Comparison of ENCODE assay signal across 8 mouse cellular contexts in genomic region chr9:74870960-74871688, GRCm38 (mm10). TPM values are rescaled to one million over a fixed set of nuclear protein-coding genes. Genes with fewer than 3 reads are reported as not detected.
DNase-seq lines count a peak whose midpoint lies in the region; TF ChIP-seq lines count a peak whose summit lies in the region.

No protein-coding gene starts in this region.

- no peaks in the 10 kb centered on the region; the same call in 1 of the 2 replicates for H3K27me3 ChIP-seq in testis, adult 2 months (ENCODE audit: control insufficient read depth, insufficient read depth, low read length)

- peak; percentile 99 for TF ChIP-seq CTCF in layer of hippocampus, adult 2 months (conservative IDR thresholded peaks at IDR 0.05)
- TF ChIP-seq CTCF in testis, adult 2 months (IDR thresholded peaks at IDR 0.05; ENCODE audit: control insufficient read depth, insufficient read depth, insufficient replicate concordance, low read depth, low read length) = peak; percentile 90; the same call in 1 of the 2 replicates

- no peak overlapping the region for H3K27ac ChIP-seq in layer of hippocampus, adult 2 months
- no peak overlapping the region for H3K27ac ChIP-seq in testis, adult 2 months (ENCODE audit: control insufficient read depth, insufficient read depth, low read depth, low read length)

- H3K36me3 ChIP-seq in testis, adult 2 months (ENCODE audit: control insufficient read depth, insufficient read depth, low read length) = no peaks in the 10 kb centered on the region

- H3K4me1 ChIP-seq in testis, adult 2 months (ENCODE audit: control insufficient read depth, insufficient read depth, low read length) = peaks cover 10% of the 10 kb centered on the region

- no peak overlapping the region for H3K4me3 ChIP-seq in layer of hippocampus, adult 2 months
- no peak overlapping the region for H3K4me3 ChIP-seq in testis, adult 2 months (ENCODE audit: control insufficient read depth, low read depth, low read length)

- peak; percentile 43 for DNase-seq in gastrocnemius, adult 18-20 months (ENCODE audit: low spot score)
- no peak for DNase-seq in gastrocnemius, postnatal 36 days
- DNase-seq in A20 (ENCODE audit: low read depth, low spot score) = peak; percentile 79
- DNase-seq in adrenal gland, postnatal 10 days = peak; percentile 84
- DNase-seq in forelimb bud, embryonic 11.5 days (ENCODE audit: low read depth, low spot score) = peak; percentile 80
- peak; percentile 71 to 88 for DNase-seq in layer of hippocampus, adult 2 months (ENCODE audit: low spot score in 2 of 2)
- peak; percentile 32 for DNase-seq in lung, postnatal 25 days (ENCODE audit: low spot score)

- intact Hi-C loops in gastrocnemius, postnatal 36 days (cut with DNase I) = loop anchor here (2.0 kb wide), 1 partner anchor 728 kb away; no protein-coding TSS in a partner anchor

- no peak for TF ChIP-seq POLR2A in testis, adult 2 months (IDR thresholded peaks at IDR 0.05; ENCODE audit: control insufficient read depth, low read depth, low read length)

RNA-seq across cellular contexts. Expression of gene Onecut1, which starts 9.4 kb away (rescaled TPM):
- not detected for total RNA-seq in gastrocnemius, adult 18-20 months (2021)
- not detected for total RNA-seq in gastrocnemius, postnatal 36 days (2021)
- total RNA-seq in adrenal gland, postnatal 10 days (2021) = 1 to 10 TPM; 1.1 to 4.8 TPM
- total RNA-seq in layer of hippocampus, adult 2 months (2021) = 1 to 10 TPM in 1 of 2 experiments, under 1 TPM in 1; 0.92 to 1.3 TPM
- 0.12 and 0.18 TPM in 2 replicates for polyA plus RNA-seq in testis, adult 2 months (2012; rRNA removed)

Comparison
In these comparisons a context has a peak if more than half of its experiments do, and no peak if none do; other contexts are left out.
1. DNase-seq: peak in gastrocnemius, adult 18-20 months (single experiment), A20 (single experiment), adrenal gland, postnatal 10 days (single experiment), forelimb bud, embryonic 11.5 days (single experiment), layer of hippocampus, adult 2 months (2 of 2) and lung, postnatal 25 days (single experiment); none in gastrocnemius, postnatal 36 days (0 of 2).